In genomic region chr7:141008312-141008761, GRCm38 (mm10) we compare ENCODE assay signal across 7 mouse cellular contexts. TPM values are rescaled to one million over a fixed set of nuclear protein-coding genes. Genes with fewer than 3 reads are reported as not detected.
A peak's percentile ranks its signal among the peaks of the same experiment; 100 is the strongest.
DNase-seq lines count a peak whose midpoint lies in the region; ATAC-seq and TF ChIP-seq lines count a peak whose summit lies in the region.

No protein-coding gene starts in this region.

- TF ChIP-seq EP300 in CH12.LX (IDR thresholded peaks at IDR 0.05; ENCODE audit: low read length), result no peak

- peaks cover 12% of the 10 kb centered on the region for H3K27me3 ChIP-seq in CH12.LX (replicated peaks)
- no peaks in the 10 kb centered on the region for H3K27me3 ChIP-seq in intestine, embryonic 15.5 days (replicated peaks)
- H3K27me3 ChIP-seq in lung, embryonic 16.5 days (ENCODE audit: control insufficient read depth, insufficient read depth, low read depth, low read length), result no peaks in the 10 kb centered on the region

- peak; percentile 35 for TF ChIP-seq RAD21 in CH12.LX (IDR thresholded peaks at IDR 0.05; ENCODE audit: low read depth, low read length)

- no peak overlapping the region for H3K4me3 ChIP-seq in CH12.LX (replicated peaks in 1 of 3; ENCODE audit: low read depth in 2 of 3, low read length in 2 of 3, poor library complexity in 1 of 3)
- H3K4me3 ChIP-seq in intestine, embryonic 15.5 days (replicated peaks), result no peak overlapping the region
- H3K4me3 ChIP-seq in lung, embryonic 16.5 days (ENCODE audit: low read length), result no peak overlapping the region

- TF ChIP-seq CTCF in CH12.LX (conservative IDR thresholded peaks at IDR 0.05 in 1 of 2, IDR thresholded peaks at IDR 0.05 in 1 of 2; ENCODE audit: low read depth in 2 of 2, low read length in 2 of 2), result peak in 1 of 2 experiments; percentile 56; a peak in 2 of 4 replicates

- in situ Hi-C loops in CH12.LX (cut with MboI; ENCODE audit: low pct_ligation_motif_present, low pct_unique_long_range_greater_than_20kb, low sequenced_read_pairs), result no loop called here

- TF ChIP-seq POLR2A in CH12.LX (IDR thresholded peaks at IDR 0.05; ENCODE audit: low read depth, low read length), result no peak

- DNase-seq in CH12.LX (ENCODE audit: extremely low read depth) (no peak), R1 (ENCODE audit: low read depth, low spot score) (peak; percentile 95)
- DNase-seq in gastrocnemius, postnatal 10 days, result peak; percentile 23
- peak; percentile 32 for DNase-seq in urinary bladder, adult 2 months (ENCODE audit: low spot score)
- no peak for DNase-seq in thymus, postnatal 36 days

- H3K36me3 ChIP-seq in CH12.LX (replicated peaks in 1 of 2; ENCODE audit: control insufficient read depth in 1 of 2, insufficient read depth in 1 of 2, low read length in 1 of 2), result no peaks in the 10 kb centered on the region
- no peaks in the 10 kb centered on the region for H3K36me3 ChIP-seq in intestine, embryonic 15.5 days
- no peaks in the 10 kb centered on the region for H3K36me3 ChIP-seq in lung, embryonic 16.5 days (ENCODE audit: control insufficient read depth, insufficient read depth, low read length)

- dilution Hi-C loops in CH12.LX (cut with MboI; ENCODE audit: extremely low pct_ligation_motif_present, extremely low pct_unique_long_range_greater_than_20kb, low sequenced_read_pairs), result no loop called here

- H3K4me1 ChIP-seq in CH12.LX (ENCODE audit: control insufficient read depth in 1 of 2, insufficient read depth in 2 of 2), result peaks cover 0 to 8% of the 10 kb centered on the region in 2 experiments; a peak in 2 of 4 replicates
- H3K4me1 ChIP-seq in intestine, embryonic 15.5 days (replicated peaks), result peaks cover 19% of the 10 kb centered on the region
- peaks cover 11% of the 10 kb centered on the region for H3K4me1 ChIP-seq in lung, embryonic 16.5 days (replicated peaks; ENCODE audit: control insufficient read depth, insufficient read depth, low read length)

- WGBS in intestine, embryonic 15.5 days, result 15% methylated on average over 7 of the region's 7 CpGs
- 10% methylated on average over 7 of the region's 7 CpGs for WGBS in lung, embryonic 16.5 days

- ATAC-seq in intestine, embryonic 15.5 days, result peak; percentile 34
- ATAC-seq in lung, embryonic 16.5 days (ENCODE audit: low read depth), result peak; percentile 45; the same call in 1 of the 2 replicates

- H3K9ac ChIP-seq in CH12.LX (ENCODE audit: insufficient read depth, low read depth), result no peak overlapping the region
- H3K9ac ChIP-seq in intestine, embryonic 15.5 days, result no peak overlapping the region
- no peak overlapping the region for H3K9ac ChIP-seq in lung, embryonic 16.5 days (ENCODE audit: low read length)

- no peaks in the 10 kb centered on the region for H3K79me2 ChIP-seq in CH12.LX (replicated peaks; ENCODE audit: control insufficient read depth, extremely low read depth, insufficient read depth, poor library complexity, severe bottlenecking)

- H3K27ac ChIP-seq in CH12.LX (ENCODE audit: insufficient read depth, low read depth), result no peak overlapping the region
- H3K27ac ChIP-seq in intestine, embryonic 15.5 days, result peak overlapping the region; percentile 86; the same call in 1 of the 2 replicates
- H3K27ac ChIP-seq in lung, embryonic 16.5 days (ENCODE audit: low read length), result no peak overlapping the region

- no peaks in the 10 kb centered on the region for H3K9me3 ChIP-seq in CH12.LX (replicated peaks; ENCODE audit: low read length)
- no peaks in the 10 kb centered on the region for H3K9me3 ChIP-seq in intestine, embryonic 15.5 days
- no peaks in the 10 kb centered on the region for H3K9me3 ChIP-seq in lung, embryonic 16.5 days (ENCODE audit: control insufficient read depth, low read length)

- H3K4me2 ChIP-seq in CH12.LX (ENCODE audit: insufficient read depth, low read depth, poor library complexity, severe bottlenecking), result peak overlapping the region; percentile 85; the same call in 1 of the 2 replicates
- H3K4me2 ChIP-seq in intestine, embryonic 15.5 days (replicated peaks), result peak overlapping the region; percentile 62
- H3K4me2 ChIP-seq in lung, embryonic 16.5 days (ENCODE audit: low read depth, low read length), result peak overlapping the region; percentile 63; the same call in 1 of the 2 replicates

TF ChIP-seq in CH12.LX, 34 proteins besides CTCF, POLR2A, EP300 and RAD21:
- TF ChIP-seq HCFC1 (IDR thresholded peaks at IDR 0.05; ENCODE audit: low read depth, low read length) (no peak), SMC3 (IDR thresholded peaks at IDR 0.05; ENCODE audit: low read depth, low read length) (peak; percentile 69)

RNA-seq across cellular contexts. Expression of gene Ifitm3, which starts 2.2 kb away (rescaled TPM):
- total RNA-seq in CH12.LX (2012; rRNA removed) (0.25 TPM in 1 of 2 replicates, not detected in the other), CH12.LX (2014; rRNA removed) (not detected in 2 replicates)
- not detected in 2 replicates for polyA plus RNA-seq in CH12.LX (2012; ENCODE audit: insufficient read length, low read depth)
- total RNA-seq in gastrocnemius, postnatal 10 days (2021), result 10 to 100 TPM; 54.7 to 70.0 TPM
- polyA plus RNA-seq in intestine, embryonic 15.5 days (2015; fragmentation: Nextera tagmentation; extraction: Ambion mirVana), result 255 and 288 TPM in 2 replicates
- 262 and 316 TPM in 2 replicates for polyA plus RNA-seq in lung, embryonic 16.5 days (2015; fragmentation: Nextera tagmentation; extraction: Ambion mirVana)
- 596 and 696 TPM in 2 replicates for polyA plus RNA-seq in urinary bladder, adult 2 months (2012; rRNA removed)

RNA-seq across cellular contexts. Expression of gene Ifitm6, which starts 9.4 kb away (rescaled TPM):
- not detected in 2 replicates for total RNA-seq in CH12.LX (2012; rRNA removed)
- not detected in 2 replicates for total RNA-seq in CH12.LX (2014; rRNA removed)
- not detected in 2 replicates for polyA plus RNA-seq in CH12.LX (2012; ENCODE audit: insufficient read length, low read depth)
- total RNA-seq in gastrocnemius, postnatal 10 days (2021), result under 1 TPM; 0.49 to 0.84 TPM
- 1.6 and 3.6 TPM in 2 replicates for polyA plus RNA-seq in intestine, embryonic 15.5 days (2015; fragmentation: Nextera tagmentation; extraction: Ambion mirVana)
- 1.5 and 1.8 TPM in 2 replicates for polyA plus RNA-seq in lung, embryonic 16.5 days (2015; fragmentation: Nextera tagmentation; extraction: Ambion mirVana)
- 7.5 and 8.8 TPM in 2 replicates for polyA plus RNA-seq in urinary bladder, adult 2 months (2012; rRNA removed)

RNA-seq across cellular contexts. Expression of gene Gm17387, which starts 20.6 kb away (rescaled TPM):
- not detected in 2 replicates for total RNA-seq in CH12.LX (2012; rRNA removed)
- total RNA-seq in CH12.LX (2014; rRNA removed), result not detected in 2 replicates
- not detected in 2 replicates for polyA plus RNA-seq in CH12.LX (2012; ENCODE audit: insufficient read length, low read depth)
- not detected for total RNA-seq in gastrocnemius, postnatal 10 days (2021)
- not detected in 2 replicates for polyA plus RNA-seq in intestine, embryonic 15.5 days (2015; fragmentation: Nextera tagmentation; extraction: Ambion mirVana)
- polyA plus RNA-seq in lung, embryonic 16.5 days (2015; fragmentation: Nextera tagmentation; extraction: Ambion mirVana), result not detected in 2 replicates
- not detected in 2 replicates for polyA plus RNA-seq in urinary bladder, adult 2 months (2012; rRNA removed)

RNA-seq across cellular contexts. Expression of gene Ifitm1, which starts 41.3 kb away (rescaled TPM):
- total RNA-seq in CH12.LX (2012; rRNA removed) (55.5 and 62.0 TPM in 2 replicates), CH12.LX (2014; rRNA removed) (32.9 and 33.6 TPM in 2 replicates)
- 10.9 and 14.8 TPM in 2 replicates for polyA plus RNA-seq in CH12.LX (2012; ENCODE audit: insufficient read length, low read depth)
- total RNA-seq in gastrocnemius, postnatal 10 days (2021), result 1 to 10 TPM; 2.1 to 3.7 TPM
- 145 and 148 TPM in 2 replicates for polyA plus RNA-seq in intestine, embryonic 15.5 days (2015; fragmentation: Nextera tagmentation; extraction: Ambion mirVana)
- polyA plus RNA-seq in lung, embryonic 16.5 days (2015; fragmentation: Nextera tagmentation; extraction: Ambion mirVana), result 38.8 and 49.1 TPM in 2 replicates
- 240 and 346 TPM in 2 replicates for polyA plus RNA-seq in urinary bladder, adult 2 months (2012; rRNA removed)

RNA-seq across cellular contexts. Expression of gene Ifitm2, which starts 52.5 kb away (rescaled TPM):
- total RNA-seq in CH12.LX (2012; rRNA removed) (128 and 136 TPM in 2 replicates), CH12.LX (2014; rRNA removed) (314 and 381 TPM in 2 replicates)
- polyA plus RNA-seq in CH12.LX (2012; ENCODE audit: insufficient read length, low read depth), result 159 and 213 TPM in 2 replicates
- total RNA-seq in gastrocnemius, postnatal 10 days (2021), result 100 to 1,000 TPM; 142 to 180 TPM
- polyA plus RNA-seq in intestine, embryonic 15.5 days (2015; fragmentation: Nextera tagmentation; extraction: Ambion mirVana), result 1,251 and 1,347 TPM in 2 replicates
- polyA plus RNA-seq in lung, embryonic 16.5 days (2015; fragmentation: Nextera tagmentation; extraction: Ambion mirVana), result 949 and 984 TPM in 2 replicates
- polyA plus RNA-seq in urinary bladder, adult 2 months (2012; rRNA removed), result 860 and 924 TPM in 2 replicates

Comparison
In these comparisons a context has a peak if more than half of its experiments do, and no peak if none do; other contexts are left out.
1. DNase-seq: peak in R1 (single experiment), gastrocnemius, postnatal 10 days (single experiment) and urinary bladder, adult 2 months (single experiment); none in CH12.LX (single experiment) and thymus, postnatal 36 days (0 of 2).
2. RNA of gene Ifitm3, which starts 2.2 kb away (polyA plus RNA-seq): 596 to 696 TPM in urinary bladder, adult 2 months, 262 to 316 TPM in lung, embryonic 16.5 days and 255 to 288 TPM in intestine, embryonic 15.5 days; not detected in CH12.LX; every median in the first group is over 100 times any median in the second.
3. Peak in every context shown above with its lines, with median percentiles within 50 percentile points of each other: H3K4me2 ChIP-seq.